Mouse (Mus musculus): ENCODE results near the gene Slc25a41.

The Slc25a41 gene

DNA sequence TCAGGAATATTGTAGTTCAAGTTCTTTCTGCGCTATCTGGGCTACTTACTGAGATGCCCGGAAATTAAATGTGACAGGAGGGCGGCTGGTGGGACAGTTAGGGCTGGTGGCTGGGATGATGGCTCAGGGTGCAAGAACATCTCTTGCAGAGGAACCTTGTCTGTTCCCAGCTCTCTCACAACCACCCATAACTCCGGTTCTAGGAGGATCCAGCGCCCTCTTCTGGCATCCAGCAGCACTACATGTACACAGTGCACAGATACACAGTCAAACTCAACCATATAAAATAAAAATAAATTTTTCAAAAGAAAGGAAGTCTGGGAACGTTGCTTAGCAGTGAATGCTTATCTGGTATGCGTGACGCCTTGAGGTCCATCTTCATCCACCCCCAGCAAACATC, 2.5 kb downstream of the Slc25a41 start:
- DNase-seq: no peak

DNA sequence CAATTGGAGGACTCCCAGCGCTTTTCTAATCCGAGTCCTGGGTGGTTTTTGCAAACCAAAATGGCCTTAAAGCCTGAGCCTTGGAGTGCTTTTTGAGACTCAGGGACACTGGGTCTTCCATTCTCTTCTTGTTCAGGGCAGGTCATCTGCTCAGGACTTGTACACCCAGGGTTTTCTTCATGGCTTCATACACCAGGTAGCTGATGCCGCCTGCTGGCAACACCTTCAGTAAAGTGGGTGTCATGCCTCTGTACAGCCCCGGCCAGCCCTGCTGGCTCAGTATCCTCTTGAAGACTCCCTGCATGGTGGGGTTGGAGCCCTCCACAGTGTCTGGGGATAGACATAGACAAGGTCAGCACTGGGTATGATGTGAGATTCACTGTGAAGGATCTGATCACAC, 8.6 kb downstream of the Slc25a41 start:
- DNase-seq: peak; percentile 66

DNA sequence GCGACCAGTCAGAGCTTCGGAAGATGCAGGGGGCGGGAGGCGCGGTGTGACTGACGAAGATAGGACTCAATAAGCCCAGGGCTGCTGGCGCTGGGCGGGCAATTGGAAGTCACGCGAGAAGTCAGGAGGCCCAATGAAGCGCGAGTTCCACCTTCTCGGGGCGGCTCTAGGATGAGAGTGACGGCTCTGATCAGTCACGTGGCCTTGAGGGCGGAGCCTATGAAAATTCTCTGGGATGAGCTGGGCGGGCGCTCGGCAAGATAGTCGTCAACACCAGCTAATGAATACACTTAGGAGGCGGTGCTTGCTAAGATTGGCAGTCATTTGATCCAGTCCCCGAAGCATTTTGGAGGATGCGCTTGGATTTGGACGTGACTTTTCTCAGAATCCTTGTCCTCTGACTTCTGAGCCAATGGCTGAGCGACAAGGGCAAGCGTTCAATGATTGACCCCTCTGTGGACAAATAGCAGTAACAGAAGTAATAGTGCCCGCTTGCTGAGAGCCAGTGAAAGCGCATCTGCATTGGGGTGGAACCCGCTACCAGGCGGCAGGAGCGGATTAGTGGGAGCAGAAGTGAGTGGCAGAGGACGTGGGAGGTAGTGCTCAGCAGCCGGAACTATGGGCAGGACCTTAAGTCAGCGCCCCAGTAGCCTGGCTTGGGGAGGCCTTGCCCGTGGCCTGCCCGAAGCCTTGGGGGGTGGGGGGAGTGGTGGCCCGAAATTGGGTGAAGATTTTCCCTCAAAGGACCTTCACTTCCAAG, 9.6 kb downstream of the Slc25a41 start:
- peak; percentile 100 for DNase-seq

DNA sequence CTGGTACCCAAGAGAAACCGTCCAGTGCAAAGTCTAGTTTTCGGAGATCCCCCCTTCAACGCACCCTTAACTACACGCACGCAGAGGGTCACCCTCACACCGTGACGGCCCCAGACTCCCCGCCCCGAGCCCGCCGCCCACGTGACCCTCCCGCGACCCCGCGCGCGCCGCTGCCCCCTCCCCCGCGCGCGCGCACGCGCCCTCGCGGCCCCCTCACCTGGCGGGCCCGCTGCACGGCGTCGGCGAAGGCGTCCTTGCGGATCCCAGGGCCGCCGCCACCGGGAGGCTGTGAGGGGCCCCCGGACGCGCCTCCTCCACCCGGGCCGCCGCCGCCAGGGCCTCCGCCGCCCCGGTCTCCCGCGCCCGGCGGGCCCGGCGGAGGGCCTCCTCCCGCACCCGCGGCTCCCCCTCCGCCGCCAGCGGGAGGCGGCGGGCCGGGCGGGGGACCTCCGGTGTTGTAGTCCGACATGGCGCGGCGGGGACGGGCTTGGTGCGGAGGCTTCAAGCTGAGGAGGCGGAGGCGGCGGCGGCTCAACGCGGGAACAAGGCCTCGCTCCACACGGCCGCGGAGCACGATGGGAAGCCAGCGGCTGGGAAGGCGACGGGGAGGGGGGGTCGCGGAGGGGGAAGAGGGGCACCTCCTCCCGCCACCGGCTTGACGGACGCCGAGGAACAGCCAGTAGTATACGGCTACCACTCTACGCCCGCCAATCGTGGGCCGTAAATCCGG, 10.4 kb downstream of the Slc25a41 start, which contains the start of gene Khsrp:
Gene Khsrp, minus strand, starts transcription at position 592 of the 730 bp plus-strand sequence.
- DNase-seq: peak; percentile 70

DNA sequence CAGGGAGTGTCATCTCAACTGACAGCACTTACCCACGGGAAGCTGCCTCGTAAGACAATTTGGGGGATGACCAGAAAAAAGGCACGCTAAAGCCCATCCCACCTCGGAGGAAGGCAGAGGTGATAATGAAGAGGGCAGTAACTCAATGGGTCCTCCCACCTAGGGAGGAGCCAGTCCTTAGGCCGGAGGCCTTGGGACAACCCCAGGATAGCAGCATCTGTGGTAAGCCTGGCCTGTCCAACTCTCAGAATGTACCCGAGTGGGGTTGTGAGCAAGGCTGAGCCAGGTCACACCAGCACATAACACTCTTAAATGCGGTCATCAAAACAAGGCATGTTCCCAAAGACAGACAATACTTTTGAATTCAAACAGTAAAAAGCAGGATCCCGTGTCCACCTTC, 11.8 kb downstream of the Slc25a41 start:
- no peak for DNase-seq

DNA sequence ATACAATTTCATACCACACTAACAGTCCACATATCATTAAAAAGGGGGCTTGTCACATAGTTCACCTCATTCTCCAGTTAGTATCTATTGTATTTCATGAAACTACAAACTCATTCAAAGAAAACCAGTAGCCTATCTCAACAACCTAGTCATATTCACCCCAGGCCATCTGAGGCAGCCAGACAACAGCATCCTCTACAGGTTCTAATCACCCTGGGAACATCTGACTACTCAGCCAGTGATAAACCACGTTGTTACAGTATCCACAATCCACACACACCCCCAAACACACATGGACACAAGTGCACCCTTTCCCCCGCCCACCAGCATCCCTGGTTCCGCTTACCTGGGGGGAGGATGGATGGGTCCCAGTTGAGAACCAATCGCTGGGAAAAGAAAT, 14.0 kb downstream of the Slc25a41 start:
- DNase-seq: no peak

DNA sequence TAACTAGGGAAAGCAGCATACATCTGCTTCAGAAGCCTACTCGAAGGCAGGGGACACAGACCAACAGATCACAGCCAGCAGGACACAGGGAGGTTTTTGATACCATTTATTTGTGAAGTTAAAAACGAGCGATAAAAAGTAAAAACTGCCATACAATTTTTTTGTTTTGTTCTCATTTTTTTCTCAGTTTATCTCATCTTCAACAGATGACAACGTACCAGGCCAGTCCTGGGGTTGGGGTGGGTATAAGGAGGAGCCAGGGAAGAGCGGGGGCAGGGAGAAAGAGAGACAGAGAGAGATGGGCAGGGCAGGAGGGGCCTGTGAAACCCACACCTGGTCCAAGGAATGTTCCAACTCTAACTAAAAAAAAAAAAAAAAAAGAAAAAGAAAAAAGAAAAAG, 20.5 kb downstream of the Slc25a41 start:
- no peak for DNase-seq

DNA sequence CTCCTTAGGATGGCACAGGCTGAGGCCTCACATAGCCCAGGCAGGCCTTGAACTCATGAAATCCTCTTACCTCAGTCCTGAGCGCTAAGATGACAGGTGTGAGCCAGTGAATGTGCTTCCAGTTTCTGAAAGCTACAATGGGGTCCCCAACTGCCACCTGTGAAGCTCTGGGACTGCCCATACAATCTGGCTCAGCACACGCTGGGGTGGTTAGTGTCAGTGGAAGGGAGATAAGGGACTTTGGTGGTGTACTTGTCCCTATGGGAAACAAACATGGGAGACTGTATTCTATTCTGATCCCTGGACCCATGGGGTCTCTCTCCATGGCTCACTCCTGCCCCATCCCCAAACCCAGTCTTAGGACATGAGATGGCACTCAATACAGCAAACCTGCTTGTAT, 21.8 kb downstream of the Slc25a41 start:
- no peak for DNase-seq

DNA sequence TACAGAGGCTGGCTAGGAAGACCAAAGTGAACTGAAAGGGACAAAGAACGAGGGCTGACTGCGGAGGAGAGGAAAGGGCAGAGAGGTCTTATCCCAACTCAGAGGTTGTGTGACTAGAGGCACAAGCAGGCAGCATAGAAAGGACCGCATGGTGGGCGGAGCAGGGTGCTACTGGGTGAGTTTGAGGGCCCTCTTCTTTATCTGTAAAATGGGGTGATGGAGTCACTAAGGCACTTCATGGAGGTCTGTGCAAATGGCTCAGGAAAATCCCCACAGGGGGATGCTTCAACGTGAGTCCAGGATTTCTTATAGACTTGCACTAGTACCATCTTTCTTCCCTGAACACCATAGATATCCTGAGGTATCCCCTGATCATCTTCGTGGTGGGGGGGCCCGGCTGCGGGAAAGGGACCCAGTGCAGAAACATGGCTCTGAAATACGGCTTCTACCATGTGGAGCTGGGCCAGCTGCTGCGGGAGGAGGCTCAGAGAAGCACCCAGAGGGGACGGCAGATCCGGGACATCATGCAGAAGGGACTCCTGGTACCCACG, 29.1 kb downstream of the Slc25a41 start:
- peak; percentile 66 for DNase-seq

DNA sequence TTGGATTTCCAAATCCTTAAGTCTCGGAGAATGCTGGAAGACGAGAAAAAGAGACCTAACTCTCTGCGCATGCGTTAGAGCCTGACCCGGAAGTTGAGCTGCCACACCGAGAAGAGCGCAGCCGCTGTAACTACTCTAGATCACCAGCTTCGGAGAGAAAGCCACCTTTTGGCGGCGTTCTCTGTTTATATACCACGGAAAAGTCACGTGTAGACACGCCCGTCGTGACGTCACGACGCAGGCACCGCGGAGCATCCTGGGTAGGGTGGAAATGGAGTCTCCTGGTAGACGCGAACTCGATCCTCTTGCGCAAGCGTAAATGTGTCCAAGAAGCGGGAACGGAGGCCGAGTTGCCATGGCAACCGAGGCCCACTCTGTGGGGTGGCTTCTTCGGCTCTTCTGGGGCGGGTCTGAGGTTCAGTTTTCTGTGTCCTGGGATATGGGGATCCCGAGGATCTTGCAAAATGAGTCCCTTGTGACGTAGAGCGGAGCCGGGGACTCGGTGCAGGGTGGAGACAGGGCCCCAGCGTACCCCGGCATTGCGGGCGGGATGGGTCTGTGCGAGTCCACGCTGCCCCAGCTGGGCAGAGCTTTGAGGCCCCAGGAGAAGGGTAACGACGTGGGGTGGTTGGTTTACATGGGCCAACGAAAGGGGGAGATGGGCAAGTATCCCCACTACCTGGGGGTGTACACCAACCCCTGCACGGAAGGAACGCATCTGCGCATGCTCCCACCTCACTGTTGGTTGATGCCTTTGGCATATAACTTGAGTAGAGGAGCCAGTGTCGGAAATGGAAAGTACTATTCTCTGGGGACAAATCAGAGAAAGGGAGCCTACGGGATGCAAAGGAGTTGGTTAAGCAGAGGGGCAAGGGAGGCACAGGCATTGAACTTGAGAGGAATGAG, 30.0 kb downstream of the Slc25a41 start, which contains the start of the genes Gtf2f1 and Gm17949:
Gene Gtf2f1, minus strand, starts transcription at position 53 of the 906 bp plus-strand sequence.
Gene Gm17949, plus strand, starts transcription at position 234 of the 906 bp plus-strand sequence.
- peak; percentile 96 for DNase-seq

DNA sequence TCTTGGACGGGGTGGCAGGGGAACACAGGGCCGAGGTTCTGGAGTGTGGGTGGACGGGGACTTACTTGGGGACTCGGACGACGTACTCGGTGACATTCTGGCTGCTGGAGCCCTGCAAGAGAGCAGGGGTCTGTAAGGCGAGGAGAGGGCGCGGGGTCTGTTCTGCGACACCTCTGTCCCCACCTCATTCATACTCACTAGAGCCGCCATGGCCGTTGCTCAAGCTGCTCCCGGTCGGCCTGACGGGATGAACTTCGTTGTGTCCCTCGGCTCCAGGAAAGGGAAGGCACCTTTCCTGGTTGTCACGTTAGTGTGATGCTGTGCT, 30.6 kb downstream of the Slc25a41 start:
- DNase-seq: no peak

DNA sequence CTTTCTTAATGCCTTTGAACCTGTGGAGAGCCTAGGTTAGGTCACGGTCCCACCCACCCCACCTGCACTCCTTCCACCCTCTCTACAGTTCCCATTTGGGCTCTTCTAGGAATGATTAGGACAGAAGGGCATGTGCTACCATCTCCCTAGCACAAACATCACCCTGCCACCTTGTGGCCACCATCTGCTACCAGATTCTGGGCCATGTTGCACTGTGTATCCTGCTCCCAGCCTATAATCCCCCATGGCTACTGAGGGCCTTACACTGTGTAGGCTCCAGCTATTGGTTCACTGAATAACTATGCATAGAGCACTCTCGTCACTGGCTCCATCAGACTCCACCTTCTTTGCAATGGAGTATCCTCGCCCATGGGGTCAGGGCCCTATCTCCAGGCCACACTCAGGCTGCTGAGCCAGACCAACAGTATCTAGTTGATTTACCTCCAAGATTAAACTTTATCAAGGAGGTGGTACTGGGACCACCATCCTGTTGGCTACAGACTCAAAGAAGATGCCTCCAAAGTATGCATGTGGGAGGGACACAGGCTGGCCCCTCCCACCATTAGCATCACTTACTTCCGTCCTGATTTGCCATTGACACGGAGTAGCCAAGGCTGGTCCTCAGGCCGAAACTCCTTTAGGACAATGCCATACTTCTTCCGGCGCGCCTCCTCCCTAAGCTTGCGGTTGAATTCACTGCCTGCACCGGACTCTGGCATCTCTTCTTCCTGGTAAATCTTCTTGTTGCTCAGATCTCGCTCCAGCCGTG, 34.1 kb downstream of the Slc25a41 start:
- DNase-seq: no peak

DNA sequence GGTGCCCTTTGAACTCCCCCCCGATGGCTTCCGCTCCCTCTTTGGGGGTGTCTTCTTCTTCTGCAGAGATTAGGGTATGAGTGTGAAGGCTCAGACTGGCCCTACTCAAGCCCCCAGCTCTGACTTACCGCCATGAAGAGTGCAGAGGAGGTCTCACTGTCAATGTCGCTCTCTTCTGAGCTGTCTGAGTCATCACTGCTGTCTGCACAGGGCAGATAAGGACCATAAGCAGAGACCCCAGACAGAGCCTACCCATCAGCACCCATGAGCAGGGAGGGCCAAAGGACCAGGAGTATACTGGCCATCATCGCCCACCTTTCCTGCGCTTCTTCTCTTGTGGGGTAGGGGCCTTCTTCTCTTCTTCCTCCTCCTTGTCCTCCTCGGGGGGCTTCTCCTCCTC, 37.5 kb downstream of the Slc25a41 start:
- DNase-seq: no peak

DNA sequence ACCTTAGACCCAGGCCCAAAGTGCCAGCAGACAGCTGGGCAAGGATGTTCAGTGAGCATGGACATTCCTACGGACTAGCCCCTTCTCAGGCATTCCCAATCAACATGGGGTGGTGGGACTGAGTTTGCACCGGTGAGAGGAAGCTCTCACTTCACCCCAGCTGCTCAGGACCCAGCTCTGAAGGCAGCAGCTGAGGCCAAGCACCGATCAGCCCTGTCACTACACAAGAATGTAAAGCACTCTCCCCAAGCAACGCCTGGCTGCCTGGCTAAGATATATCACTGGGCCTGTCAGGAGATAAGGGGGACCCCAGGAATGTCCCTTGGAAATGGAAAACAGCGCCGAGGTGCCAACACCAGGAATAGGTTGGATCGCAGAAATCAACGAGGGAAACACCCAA, 40.2 kb downstream of the Slc25a41 start:
- no peak for DNase-seq

DNA sequence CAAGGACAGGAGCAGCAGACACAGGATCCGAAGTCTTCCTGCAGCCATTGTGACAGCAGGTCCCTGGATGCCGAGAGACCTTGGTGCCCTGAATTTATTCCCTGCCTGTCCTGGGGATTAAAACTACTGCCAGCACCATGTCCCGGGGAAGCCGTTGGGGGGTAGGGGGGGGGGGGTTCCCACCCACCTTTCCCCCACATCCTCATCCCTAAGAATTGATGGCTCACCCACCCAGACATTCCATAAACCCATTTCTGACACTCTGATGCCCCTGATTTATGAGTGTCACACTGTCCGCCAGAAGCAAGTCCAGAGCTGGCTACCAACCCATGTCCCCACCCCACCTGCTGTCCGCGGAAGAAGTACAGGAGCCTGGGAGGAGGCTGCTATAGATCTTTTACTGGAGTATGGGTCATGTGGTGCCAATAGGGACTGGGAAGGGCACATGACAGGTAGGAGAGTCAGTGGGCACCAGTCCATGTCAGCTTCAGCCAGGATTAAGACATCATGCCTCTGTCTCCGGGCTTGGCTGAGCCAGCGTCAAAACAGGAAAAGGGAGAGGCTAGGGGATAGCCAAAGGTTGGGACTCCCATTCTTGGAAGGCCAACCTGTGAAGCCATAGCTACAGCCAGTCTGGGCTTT, 41.4 kb downstream of the Slc25a41 start, which contains the start of gene Pspn:
Gene Pspn, minus strand, starts transcription at position 51 of the 642 bp plus-strand sequence.
- DNase-seq: peak; percentile 21

DNA sequence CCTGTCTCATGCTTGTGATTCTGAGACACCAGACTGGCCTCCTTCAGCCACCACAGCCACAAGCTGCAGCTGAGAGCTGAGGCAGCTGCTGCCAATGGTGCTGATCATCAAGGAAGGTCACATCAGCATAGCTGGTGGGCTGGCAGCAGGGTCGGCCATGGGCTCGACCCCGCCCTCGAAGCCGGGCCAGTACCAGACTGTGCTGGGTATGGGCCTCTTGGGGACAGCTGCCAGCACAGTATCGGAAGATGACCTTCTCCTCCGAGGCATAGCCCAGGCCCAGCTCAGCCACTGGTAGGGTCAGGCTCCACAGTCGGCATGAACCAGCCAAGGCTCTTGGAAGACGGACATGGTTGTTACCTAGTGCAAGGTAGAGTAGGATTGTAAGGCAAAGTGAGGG, 42.0 kb downstream of the Slc25a41 start:
- peak; percentile 22 for DNase-seq

DNA sequence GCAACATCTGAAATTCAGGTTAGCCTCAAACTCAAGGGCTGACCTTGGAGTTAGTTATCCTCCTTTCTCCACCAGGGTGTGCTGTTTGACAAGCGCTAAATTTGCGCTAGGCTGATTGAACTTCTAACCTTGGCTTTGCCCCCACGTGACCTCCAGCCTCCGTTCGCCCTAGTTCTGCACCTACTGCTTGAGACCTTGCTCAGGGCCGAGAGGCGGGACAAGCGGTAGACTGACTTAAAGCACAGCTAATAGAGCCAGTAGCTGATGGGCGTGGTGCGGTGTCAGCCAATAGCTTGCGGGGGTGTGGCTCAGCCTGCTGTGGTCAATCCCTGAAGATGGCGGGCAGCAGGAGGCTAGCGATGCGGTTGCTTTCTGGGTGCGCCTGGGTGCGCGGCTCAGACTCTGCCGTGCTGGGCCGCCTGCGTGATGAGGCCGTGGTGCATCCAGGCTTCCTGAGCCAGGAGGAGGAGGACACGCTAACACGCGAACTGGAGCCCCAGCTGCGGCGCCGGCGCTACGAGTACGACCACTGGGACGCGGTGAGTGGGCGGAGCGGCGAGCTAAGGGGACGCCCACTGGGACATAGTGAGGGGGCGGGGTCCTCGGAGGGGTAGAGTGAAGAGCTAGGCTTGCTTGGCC, 44.3 kb downstream of the Slc25a41 start, which contains the start of gene Alkbh7:
Gene Alkbh7, plus strand, starts transcription at position 311 of the 639 bp plus-strand sequence.
- peak; percentile 98 for DNase-seq

DNA sequence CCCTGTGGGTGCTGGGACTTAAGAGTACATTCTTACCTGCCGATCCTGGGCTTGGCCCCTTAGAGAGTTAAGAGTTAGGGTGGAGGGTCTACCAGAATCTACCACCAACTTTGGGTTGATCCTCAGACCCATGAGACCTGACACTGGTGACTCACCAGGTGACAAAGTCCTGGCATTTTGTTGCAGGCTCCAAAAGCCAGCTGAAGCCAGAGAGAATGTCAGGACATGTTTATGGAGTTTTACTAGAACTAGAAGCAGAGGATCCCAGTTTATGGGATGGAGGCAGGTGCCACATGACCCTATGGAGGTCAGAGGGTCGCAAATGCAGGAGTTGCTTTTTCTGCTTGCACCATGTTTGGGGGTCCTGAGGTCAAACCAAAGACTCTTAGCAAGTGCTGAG, 44.9 kb downstream of the Slc25a41 start:
- no peak for DNase-seq

DNA sequence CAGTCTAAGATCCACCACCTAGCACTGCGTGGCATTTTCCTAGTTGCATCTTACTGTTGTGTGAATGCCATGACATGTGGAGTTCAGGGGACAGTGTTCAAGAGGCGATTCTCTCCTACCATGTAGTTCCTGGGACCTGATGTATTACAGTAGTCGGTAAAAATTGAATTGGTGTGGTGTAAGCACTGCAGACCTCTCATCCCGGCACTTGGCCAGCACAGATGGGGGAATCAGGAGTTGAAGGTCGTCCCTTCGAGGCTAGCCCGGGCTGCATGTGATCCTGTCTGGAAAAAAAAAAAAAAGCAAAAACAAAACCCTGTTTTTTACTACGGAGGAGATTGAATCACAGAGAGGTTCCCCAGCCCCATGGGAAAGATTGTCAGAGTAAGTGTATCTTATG, 46.4 kb downstream of the Slc25a41 start:
- peak; percentile 17 for DNase-seq

DNA sequence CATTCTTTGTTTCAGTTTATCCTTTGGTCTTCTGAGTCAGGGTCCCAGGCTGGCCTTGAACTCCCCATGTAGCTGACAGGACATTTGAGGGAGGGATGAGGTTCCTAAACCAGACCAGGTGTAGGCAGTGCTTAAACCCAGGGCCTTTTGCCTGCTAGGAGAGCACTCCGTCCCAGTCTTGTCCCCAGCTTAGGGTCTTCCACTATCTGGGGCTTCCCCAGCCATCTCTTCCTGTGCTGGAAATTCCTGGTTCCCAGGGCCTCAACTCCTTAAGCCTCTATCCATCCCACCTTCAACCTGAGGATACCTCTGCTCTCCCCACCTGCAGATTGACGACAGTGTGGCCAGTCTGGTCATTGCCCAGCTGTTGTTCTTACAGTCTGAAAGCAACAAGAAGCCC, 50.5 kb downstream of the Slc25a41 start:
- DNase-seq: peak; percentile 39
